Mouse (Mus musculus) lung, embryonic 14.5 days (tissue): ENCODE data around the gene Glis3. TPM values are rescaled to one million over a fixed set of nuclear protein-coding genes. Genes with fewer than 3 reads are reported as not detected.

Experiments
- ATAC-seq: fragments of 200-750 bp; cut with Nextera tagmentation; 2 replicates; pipeline ENCODE4 v1.8.0; 2017; ENCODE audit warnings: mild to moderate bottlenecking, moderate TSS enrichment, moderate library complexity; ENCODE audit not compliant: insufficient read depth
- DNase-seq: peaks from one replicate; pipeline ENCODE4 v3.0.0-alpha.2; 2015
- H3K27ac ChIP-seq: fragments of 300-500 bp; sonication (generic); 2 replicates; pipeline ENCODE4 v1.5.1; 2014; ENCODE audit warnings: low read depth, mild to moderate bottlenecking, moderate library complexity
- H3K27me3 ChIP-seq: fragments of 300-500 bp; sonication (generic); 2 replicates; pipeline ENCODE4 v1.6.1; 2014; ENCODE audit warnings: low read length, control low read depth; ENCODE audit not compliant: insufficient read depth
- H3K36me3 ChIP-seq: fragments of 300-500 bp; sonication (generic); 2 replicates; pipeline ENCODE4 v1.6.1; 2014; ENCODE audit warnings: control low read depth; ENCODE audit not compliant: insufficient read depth
- H3K4me1 ChIP-seq: fragments of 300-500 bp; sonication (generic); 2 replicates; pipeline ENCODE4 v1.6.1; 2014; ENCODE audit warnings: antibody characterized with exemption, control low read depth; ENCODE audit not compliant: insufficient read depth
- H3K4me2 ChIP-seq: fragments of 300-500 bp; sonication (generic); 2 replicates; pipeline ENCODE4 v1.6.1; 2014; ENCODE audit warnings: mild to moderate bottlenecking
- H3K4me3 ChIP-seq: fragments of 300-500 bp; sonication (generic); 2 replicates; pipeline ENCODE4 v1.5.1; 2014; ENCODE audit warnings: low read depth, low read length
- H3K9ac ChIP-seq: fragments of 300-500 bp; sonication (generic); 2 replicates; pipeline ENCODE4 v1.6.1; 2014
- H3K9me3 ChIP-seq: fragments of 300-500 bp; sonication (generic); 2 replicates; pipeline ENCODE4 v1.6.1; 2016; ENCODE audit warnings: low read depth, low read length, control low read depth
- CTCF ChIP-seq: IDR thresholded peaks from 2 replicates; pipeline ENCODE4 v1.5.1; 2016; ENCODE audit warnings: antibody characterized with exemption, low read depth
- WGBS: fragments of 180-500 bp; shearing (Covaris S2); extraction: QIAGEN DNeasy Blood & Tissue Kit; methylation state at CpG from one replicate; pipeline ENCODE4 v1.1.7; 2014; 5-methylcytosine and 5-hydroxymethylcytosine counted together
- polyA plus RNA-seq: library from polyadenylated mRNA; unstranded; fragments of >200 nt; fragmentation: Nextera tagmentation; extraction: Ambion mirVana; gene quantifications from 2 replicates; pipeline ENCODE4 v1.2.1, GENCODE M21; 2014

Gene Glis3
- polyA plus RNA-seq, 1 experiment from 2014 or later = 4.7 TPM

DNA sequence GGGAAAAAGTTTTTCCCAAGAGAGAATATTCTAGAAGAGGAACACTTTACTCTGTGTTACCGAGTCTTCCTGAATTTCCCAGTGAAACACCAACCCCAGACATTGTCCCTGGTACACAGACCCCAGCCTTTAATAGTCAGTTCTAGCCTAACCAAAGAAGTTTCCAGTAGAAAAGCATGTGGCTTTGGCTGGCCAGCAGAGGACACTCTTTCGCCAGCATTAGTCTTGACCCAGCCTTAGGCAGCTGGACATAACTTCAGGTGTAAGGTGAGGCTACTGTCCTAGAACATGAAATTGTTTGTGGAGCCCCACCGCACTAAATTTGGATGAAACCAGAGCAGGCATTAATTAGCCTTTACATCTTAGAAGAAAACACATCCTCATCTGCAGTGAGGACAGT is 17.8 kb upstream of the Glis3 start:
- Histone ChIP-seq H3K27me3 (no peaks in the 10 kb centered on the region), H3K9ac (no peak overlapping the region), H3K27ac (no peak overlapping the region), H3K4me3 (no peak overlapping the region), H3K9me3 (no peaks in the 10 kb centered on the region), H3K4me2 (no peak overlapping the region), H3K36me3 (no peaks in the 10 kb centered on the region), H3K4me1 (no peaks in the 10 kb centered on the region)
- DNase-seq (no peak), ATAC-seq (no peak)
- 57% methylated on average over 3 of the region's 3 CpGs for WGBS
- TF ChIP-seq CTCF = peak; percentile 60

DNA sequence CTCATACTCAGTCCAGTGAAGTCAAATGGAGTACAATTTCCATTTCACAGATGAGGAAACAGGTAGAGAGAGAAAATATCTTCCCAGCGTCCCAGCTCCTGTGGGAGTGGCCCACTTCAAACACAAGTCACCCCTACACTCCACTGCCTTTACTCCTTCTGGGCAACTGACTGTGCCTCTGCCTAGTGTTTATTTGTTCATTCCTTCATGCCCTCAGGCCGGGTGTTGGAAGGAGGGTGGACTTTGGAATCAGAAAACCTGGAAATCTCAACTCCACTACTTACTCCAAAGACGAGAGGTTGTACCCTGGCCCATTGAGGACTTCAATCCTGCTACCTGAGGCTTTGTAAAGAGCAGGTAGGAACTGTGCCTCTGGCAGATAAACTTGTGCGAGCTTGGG is 6.5 kb upstream of the Glis3 start:
- Histone ChIP-seq H3K36me3 (no peaks in the 10 kb centered on the region), H3K9ac (no peak overlapping the region), H3K27me3 (no peaks in the 10 kb centered on the region), H3K27ac (no peak overlapping the region), H3K4me3 (no peak overlapping the region), H3K9me3 (no peaks in the 10 kb centered on the region), H3K4me1 (no peaks in the 10 kb centered on the region), H3K4me2 (no peak overlapping the region)
- TF ChIP-seq CTCF = no peak
- WGBS = 39% methylated on average over 4 of the region's 4 CpGs
- ATAC-seq = no peak
- DNase-seq = no peak

DNA sequence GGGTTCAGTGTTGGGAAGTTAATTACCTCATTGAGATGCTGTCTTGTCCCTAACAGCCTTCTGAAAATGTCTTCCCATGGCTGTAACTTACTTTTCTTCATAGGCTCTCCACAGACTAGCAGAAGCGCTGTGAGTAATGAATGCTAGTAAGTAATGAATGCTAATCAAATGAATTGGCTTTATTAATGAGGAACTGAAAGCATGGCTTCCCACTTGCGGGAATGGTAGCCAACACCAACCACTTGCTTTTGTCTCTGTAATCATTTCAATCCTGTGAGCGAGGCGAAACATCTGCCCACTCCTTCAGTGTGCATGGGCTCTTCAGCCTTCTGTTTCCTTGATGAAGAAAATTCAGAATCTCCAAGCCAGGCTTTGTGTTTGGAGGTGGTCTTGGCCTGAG is 5.6 kb upstream of the Glis3 start:
- Histone ChIP-seq H3K27me3 (no peaks in the 10 kb centered on the region), H3K4me2 (no peak overlapping the region), H3K9ac (no peak overlapping the region), H3K36me3 (no peaks in the 10 kb centered on the region), H3K4me3 (no peak overlapping the region), H3K9me3 (no peaks in the 10 kb centered on the region), H3K27ac (no peak overlapping the region), H3K4me1 (no peaks in the 10 kb centered on the region)
- no peak for TF ChIP-seq CTCF
- ATAC-seq = no peak
- DNase-seq = no peak
- 87% methylated on average over 4 of the region's 4 CpGs for WGBS

- no peak overlapping the region for H3K4me3 ChIP-seq
- H3K9me3 ChIP-seq = no peaks in the 10 kb centered on the region
- 0 out of 2 replicates have a peak, but pooled peaks cover under 1% of the 10 kb centered on the region for H3K27me3 ChIP-seq
- no peak overlapping the region for H3K9ac ChIP-seq
- TF ChIP-seq CTCF = no peak
- ATAC-seq (no peak), DNase-seq (no peak)
- H3K4me1 ChIP-seq = no peaks in the 10 kb centered on the region
- H3K27ac ChIP-seq = no peak overlapping the region
- no peak overlapping the region for H3K4me2 ChIP-seq
- no peaks in the 10 kb centered on the region for H3K36me3 ChIP-seq
- 72% methylated on average over 6 of the region's 6 CpGs for WGBS
Measured at GRCm38 (mm10) chr19:28684347-28684746, 4.5 kb upstream of the Glis3 start.

DNA sequence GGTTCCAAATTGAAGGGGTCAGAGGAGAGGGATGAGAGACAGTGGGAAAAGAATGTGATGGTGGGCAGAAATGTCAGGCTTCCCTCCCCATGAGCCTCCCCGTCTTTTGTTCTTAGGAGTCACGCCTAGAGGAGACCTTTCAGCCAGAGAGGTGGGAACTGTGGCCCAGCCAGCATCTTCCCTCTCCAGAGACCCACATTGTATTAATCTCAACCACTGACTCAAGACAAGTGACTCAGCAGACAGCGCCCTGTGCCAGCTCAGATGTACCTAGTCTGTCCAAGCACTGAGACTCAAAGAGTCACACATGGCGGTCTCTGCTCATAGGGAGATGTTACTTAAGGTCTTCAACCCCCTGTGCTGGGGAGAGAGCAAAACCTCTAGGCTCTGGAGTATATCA is 3.5 kb upstream of the Glis3 start:
- TF ChIP-seq CTCF = no peak
- 92% methylated on average over 4 of the region's 4 CpGs for WGBS
- H3K27ac ChIP-seq = no peak overlapping the region

DNA sequence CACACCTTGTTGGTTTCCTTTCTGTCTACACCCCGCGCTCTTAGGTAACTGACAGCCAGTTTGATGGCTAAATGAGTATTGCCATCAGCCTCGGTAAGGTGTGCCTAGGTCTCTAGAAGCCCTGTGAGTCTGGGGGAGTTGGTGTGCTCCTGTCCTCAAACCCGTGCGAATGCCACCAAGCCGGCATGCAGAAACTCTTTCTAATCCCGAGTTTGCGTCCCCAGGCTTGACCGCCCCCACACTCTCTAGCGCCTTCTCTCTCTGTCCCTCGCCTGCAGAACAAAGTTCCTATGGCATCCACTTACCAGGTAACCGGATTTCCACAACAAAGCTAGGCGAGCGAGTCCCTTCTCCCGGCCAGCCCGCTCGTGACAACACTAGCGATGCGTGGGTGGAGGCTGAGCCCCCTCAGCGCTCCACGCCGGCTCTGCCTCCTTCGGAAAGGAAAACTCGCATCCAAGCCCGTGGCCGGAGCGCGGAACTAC is 544 bp downstream of the Glis3 start:
- peaks cover 15% of the 10 kb centered on the region for H3K27me3 ChIP-seq
- H3K4me3 ChIP-seq = peak overlapping the region; percentile 54
- peak overlapping the region; percentile 55 for H3K9ac ChIP-seq
- no peak for TF ChIP-seq CTCF
- WGBS = under 1% methylated on average over 28 of the region's 28 CpGs
- peak overlapping the region; percentile 99 for H3K4me2 ChIP-seq
- no peak overlapping the region for H3K27ac ChIP-seq
- DNase-seq = no peak
- H3K9me3 ChIP-seq = no peaks in the 10 kb centered on the region
- H3K4me1 ChIP-seq = peaks cover 10% of the 10 kb centered on the region
- no peaks in the 10 kb centered on the region for H3K36me3 ChIP-seq
- ATAC-seq = 0 out of 2 replicates have a peak, but pooled peaks have one; percentile 2

More for the DNA sequence above, 3.5 kb upstream of the Glis3 start:
- H3K27me3 ChIP-seq = peaks cover 6% of the 10 kb centered on the region; the same call in 1 of the 2 replicates
- DNase-seq = no peak
- no peak for ATAC-seq
- H3K9me3 ChIP-seq = no peaks in the 10 kb centered on the region
- no peak overlapping the region for H3K9ac ChIP-seq
- no peak overlapping the region for H3K4me2 ChIP-seq
- no peak overlapping the region for H3K4me3 ChIP-seq
- H3K36me3 ChIP-seq = no peaks in the 10 kb centered on the region
- 0 out of 2 replicates have a peak, but pooled peaks cover 2% of the 10 kb centered on the region for H3K4me1 ChIP-seq

- peak overlapping the region; percentile 55; the same call in 1 of the 2 replicates for H3K9ac ChIP-seq
- no peak for TF ChIP-seq CTCF
- no peaks in the 10 kb centered on the region for H3K9me3 ChIP-seq
- peak overlapping the region; percentile 54 for H3K4me3 ChIP-seq
- WGBS = under 1% methylated on average over 30 of the region's 30 CpGs
- DNase-seq (peak; percentile 16), ATAC-seq (no peak)
- peaks cover 10% of the 10 kb centered on the region for H3K4me1 ChIP-seq
- H3K27me3 ChIP-seq = peaks cover 15% of the 10 kb centered on the region
- no peak overlapping the region for H3K27ac ChIP-seq
- H3K36me3 ChIP-seq = no peaks in the 10 kb centered on the region
- H3K4me2 ChIP-seq = peak overlapping the region; percentile 99
Measured at GRCm38 (mm10) chr19:28678646-28679270, 1.1 kb downstream of the Glis3 start.
